Mouse (Mus musculus): ENCODE results near the gene Fbrs.
"Not testable (repeated sequence)": the region's sequence is repeated elsewhere in the genome, so short reads cannot be mapped to it uniquely, and the experiment has no call there.

Fbrs gene

GRCm38 (mm10) chr7:127478635-127479317 lies at the start of gene Fbrs:
Gene Fbrs, plus strand, starts transcription at chr7:127479199.
- peak; percentile 95 for DNase-seq

GRCm38 (mm10) chr7:127435206-127435605 lies 43.8 kb upstream of the Fbrs start:
- DNase-seq = no peak

- no peak for DNase-seq
Measured at GRCm38 (mm10) chr7:127437724-127438123, 41.3 kb upstream of the Fbrs start.

GRCm38 (mm10) chr7:127443976-127444375 lies 35.0 kb upstream of the Fbrs start:
- peak; percentile 50 for DNase-seq

- peak; percentile 94 for DNase-seq
Measured at GRCm38 (mm10) chr7:127448521-127449300, 30.3 kb upstream of the Fbrs start, which contains the start of gene Zfp689. Gene Zfp689, minus strand, starts transcription at chr7:127449158.

- DNase-seq = no peak
Measured at GRCm38 (mm10) chr7:127449966-127450365, 29.0 kb upstream of the Fbrs start.

GRCm38 (mm10) chr7:127453056-127453455 lies 25.9 kb upstream of the Fbrs start:
- no peak for DNase-seq

- no peak for DNase-seq
Measured at GRCm38 (mm10) chr7:127454905-127455304, 24.1 kb upstream of the Fbrs start.

- not testable (repeated sequence) for DNase-seq
Measured at GRCm38 (mm10) chr7:127458371-127459122, 20.5 kb upstream of the Fbrs start.

- not testable (repeated sequence) for DNase-seq
Measured at GRCm38 (mm10) chr7:127459311-127459710, 19.7 kb upstream of the Fbrs start, which contains the start of gene Prr14. Gene Prr14, plus strand, starts transcription at chr7:127459611.

- DNase-seq = no peak
Measured at GRCm38 (mm10) chr7:127465191-127465590, 13.8 kb upstream of the Fbrs start.

- DNase-seq = not testable (repeated sequence)
Measured at GRCm38 (mm10) chr7:127465670-127466069, 13.3 kb upstream of the Fbrs start.

GRCm38 (mm10) chr7:127466606-127467005 lies 12.4 kb upstream of the Fbrs start:
- no peak for DNase-seq

GRCm38 (mm10) chr7:127470011-127470715 lies 8.8 kb upstream of the Fbrs start:
- DNase-seq = peak; percentile 54

GRCm38 (mm10) chr7:127470743-127471645 lies 8.0 kb upstream of the Fbrs start:
- peak; percentile 92 for DNase-seq

GRCm38 (mm10) chr7:127471646-127472010 lies 7.4 kb upstream of the Fbrs start:
- no peak for DNase-seq

GRCm38 (mm10) chr7:127472060-127472459 lies 6.9 kb upstream of the Fbrs start:
- peak; percentile 25 for DNase-seq

- DNase-seq = no peak
Measured at GRCm38 (mm10) chr7:127473705-127474104, 5.3 kb upstream of the Fbrs start.

- no peak for DNase-seq
Measured at GRCm38 (mm10) chr7:127474378-127475070, 4.5 kb upstream of the Fbrs start.

- no peak for DNase-seq
Measured at GRCm38 (mm10) chr7:127475186-127475740, 3.7 kb upstream of the Fbrs start.

- no peak for DNase-seq
Measured at GRCm38 (mm10) chr7:127476336-127476735, 2.7 kb upstream of the Fbrs start.

Data from kidney, adult 18-20 months (tissue).